Mouse (Mus musculus) kidney, adult 2 months (tissue): Measurements from ENCODE around the gene Lrrc42. TPM values are rescaled to one million over a fixed set of nuclear protein-coding genes. Genes with fewer than 3 reads are reported as not detected.

Source experiments
- DNase-seq: peaks from one replicate; pipeline ENCODE4 v3.0.0; 2021
- H3K27ac ChIP-seq: fragments of 200-500 bp; 2 replicates; pipeline ENCODE4 v1.5.1; 2012; ENCODE audit warnings: low read depth, low read length, control low read depth, inconsistent platforms; ENCODE audit not compliant: insufficient read depth
- H3K27me3 ChIP-seq: fragments of 200-500 bp; replicated peaks from 2 replicates; pipeline ENCODE4 v1.6.1; 2012; ENCODE audit warnings: mild to moderate bottlenecking, moderate library complexity, low read length, inconsistent platforms; ENCODE audit not compliant: control insufficient read depth, insufficient read depth
- H3K36me3 ChIP-seq: fragments of 200-500 bp; 2 replicates; pipeline ENCODE4 v1.6.1; 2012; ENCODE audit warnings: mild to moderate bottlenecking, moderate library complexity, low read length, inconsistent platforms; ENCODE audit not compliant: control insufficient read depth, insufficient read depth
- H3K4me1 ChIP-seq: fragments of 200-500 bp; 2 replicates; pipeline ENCODE4 v1.6.1; 2011; ENCODE audit warnings: low read length; ENCODE audit not compliant: control insufficient read depth, insufficient read depth
- H3K4me3 ChIP-seq: fragments of 200-500 bp; 2 replicates; pipeline ENCODE4 v1.5.1; 2011; ENCODE audit warnings: mild to moderate bottlenecking, low read depth, low read length, control low read depth; ENCODE audit not compliant: insufficient read depth
- CTCF ChIP-seq: fragments of 200-500 bp; conservative IDR thresholded peaks from 2 replicates; pipeline ENCODE4 v1.5.1; 2011; ENCODE audit warnings: low read depth, mild to moderate bottlenecking, control low read depth, low read length, moderate library complexity, mixed read lengths; ENCODE audit not compliant: insufficient read depth, insufficient read length
- POLR2A ChIP-seq: fragments of 200-500 bp; IDR thresholded peaks from one replicate; pipeline ENCODE4 v1.6.1; 2011; ENCODE audit warnings: low read depth, low read length, control low read depth
- WGBS: fragments of 180-500 bp; shearing (Covaris S2); methylation state at CpG from one replicate; pipeline ENCODE4 v1.1.7; 2018; 5-methylcytosine and 5-hydroxymethylcytosine counted together
- polyA plus RNA-seq: library from polyadenylated mRNA; depleted of rRNA; stranded (reverse); fragments of >200 nt; gene quantifications from 2 replicates; pipeline ENCODE4 v1.2.3, GENCODE M21; 2012

Lrrc42 gene
- polyA plus RNA-seq, 1 experiment, result 11.7 TPM

GRCm38 (mm10) chr4:107298071-107298606 is 44.8 kb upstream of the Lrrc42 start:
- 68% methylated on average over 8 of the region's 8 CpGs for WGBS
- Histone ChIP-seq H3K4me1 (peaks cover 10% of the 10 kb centered on the region), H3K36me3 (no peaks in the 10 kb centered on the region), H3K27me3 (no peaks in the 10 kb centered on the region), H3K4me3 (no peak overlapping the region), H3K27ac (no peak overlapping the region)
- TF ChIP-seq CTCF, result no peak
- TF ChIP-seq POLR2A, result no peak
- DNase-seq, result peak; percentile 73

- peak; percentile 25 for DNase-seq
- no peak overlapping the region for H3K4me3 ChIP-seq
- TF ChIP-seq CTCF (no peak), POLR2A (no peak)
- no peaks in the 10 kb centered on the region for H3K36me3 ChIP-seq
- H3K27me3 ChIP-seq, result no peaks in the 10 kb centered on the region
- no peaks in the 10 kb centered on the region for H3K4me1 ChIP-seq
- WGBS, result 34% methylated on average over 4 of the region's 4 CpGs
- H3K27ac ChIP-seq, result no peak overlapping the region
Measured at GRCm38 (mm10) chr4:107292273-107292662, 38.9 kb upstream of the Lrrc42 start.

- WGBS, result 85% methylated on average over 7 of the region's 7 CpGs
- TF ChIP-seq CTCF (no peak), POLR2A (no peak)
Measured at GRCm38 (mm10) chr4:107291611-107292272, 38.4 kb upstream of the Lrrc42 start.

GRCm38 (mm10) chr4:107287517-107287916 is 34.2 kb upstream of the Lrrc42 start:
- TF ChIP-seq POLR2A, result no peak
- no peak for TF ChIP-seq CTCF
- Histone ChIP-seq H3K36me3 (no peaks in the 10 kb centered on the region), H3K27me3 (no peaks in the 10 kb centered on the region), H3K4me1 (no peaks in the 10 kb centered on the region), H3K4me3 (no peak overlapping the region), H3K27ac (no peak overlapping the region)
- no peak for DNase-seq
- 84% methylated on average over 2 of the region's 2 CpGs for WGBS

More at GRCm38 (mm10) chr4:107291611-107292272, 38.4 kb upstream of the Lrrc42 start:
- no peak for DNase-seq
- H3K27me3 ChIP-seq, result no peaks in the 10 kb centered on the region
- H3K27ac ChIP-seq, result no peak overlapping the region
- no peaks in the 10 kb centered on the region for H3K4me1 ChIP-seq
- H3K4me3 ChIP-seq, result no peak overlapping the region
- no peaks in the 10 kb centered on the region for H3K36me3 ChIP-seq

GRCm38 (mm10) chr4:107286386-107286785 is 33.1 kb upstream of the Lrrc42 start:
- Histone ChIP-seq H3K27ac (no peak overlapping the region), H3K36me3 (no peaks in the 10 kb centered on the region), H3K4me3 (no peak overlapping the region), H3K27me3 (no peaks in the 10 kb centered on the region), H3K4me1 (no peaks in the 10 kb centered on the region)
- WGBS, result 95% methylated on average over 8 of the region's 8 CpGs
- TF ChIP-seq CTCF (no peak), POLR2A (no peak)
- no peak for DNase-seq

GRCm38 (mm10) chr4:107285446-107286200 is 32.3 kb upstream of the Lrrc42 start:
- Histone ChIP-seq H3K36me3 (no peaks in the 10 kb centered on the region; the same call in 1 of the 2 replicates), H3K27ac (no peak overlapping the region), H3K4me3 (no peak overlapping the region), H3K4me1 (no peaks in the 10 kb centered on the region), H3K27me3 (no peaks in the 10 kb centered on the region)
- WGBS, result 68% methylated on average over 3 of the region's 3 CpGs
- DNase-seq, result no peak
- TF ChIP-seq POLR2A, result no peak
- no peak for TF ChIP-seq CTCF

GRCm38 (mm10) chr4:107280843-107281475 is 27.6 kb upstream of the Lrrc42 start:
- H3K27me3 ChIP-seq, result no peaks in the 10 kb centered on the region
- H3K4me3 ChIP-seq, result no peak overlapping the region
- 92% methylated on average over 7 of the region's 7 CpGs for WGBS
- no peaks in the 10 kb centered on the region for H3K4me1 ChIP-seq
- H3K36me3 ChIP-seq, result no peaks in the 10 kb centered on the region; the same call in 1 of the 2 replicates
- no peak for DNase-seq
- H3K27ac ChIP-seq, result no peak overlapping the region
- TF ChIP-seq CTCF (no peak), POLR2A (no peak)
